Mouse (Mus musculus) forebrain, embryonic 15.5 days (tissue): Measurements from ENCODE around the gene Rpl13. TPM values are rescaled to one million over a fixed set of nuclear protein-coding genes. Genes with fewer than 3 reads are reported as not detected.

Experiments used
- ATAC-seq: fragments of 200-750 bp; cut with Nextera tagmentation; replicated peaks from 2 replicates; pipeline ENCODE4 v1.8.0; 2017; ENCODE audit warnings: mild to moderate bottlenecking, moderate TSS enrichment, moderate library complexity
- H3K27ac ChIP-seq: fragments of 300-500 bp; sonication (generic); replicated peaks from 2 replicates; pipeline ENCODE4 v1.5.1; 2015; ENCODE audit warnings: mild to moderate bottlenecking, inconsistent platforms
- H3K27me3 ChIP-seq: fragments of 300-500 bp; sonication (generic); 2 replicates; pipeline ENCODE4 v1.6.1; 2015; ENCODE audit warnings: inconsistent platforms
- H3K36me3 ChIP-seq: fragments of 300-500 bp; sonication (generic); 2 replicates; pipeline ENCODE4 v1.6.1; 2015; ENCODE audit warnings: mild to moderate bottlenecking, inconsistent platforms
- H3K4me1 ChIP-seq: fragments of 300-500 bp; sonication (generic); 2 replicates; pipeline ENCODE4 v1.6.1; 2015; ENCODE audit warnings: inconsistent platforms
- H3K4me2 ChIP-seq: fragments of 300-500 bp; sonication (generic); replicated peaks from 2 replicates; pipeline ENCODE4 v1.6.1; 2015; ENCODE audit warnings: mild to moderate bottlenecking, inconsistent platforms
- H3K4me3 ChIP-seq: fragments of 300-500 bp; sonication (generic); 2 replicates; pipeline ENCODE4 v1.5.1; 2015; ENCODE audit warnings: mild to moderate bottlenecking, inconsistent platforms
- H3K9ac ChIP-seq: fragments of 300-500 bp; sonication (generic); replicated peaks from 2 replicates; pipeline ENCODE4 v1.6.1; 2015; ENCODE audit warnings: mild to moderate bottlenecking, inconsistent platforms
- H3K9me3 ChIP-seq: fragments of 300-500 bp; sonication (generic); 2 replicates; pipeline ENCODE4 v1.6.1; 2016; ENCODE audit warnings: inconsistent platforms
- WGBS: fragments of 180-500 bp; shearing (Covaris S2); methylation state at CpG from one replicate; pipeline ENCODE4 v1.1.7; 2015; ENCODE audit warnings: mixed read lengths; 5-methylcytosine and 5-hydroxymethylcytosine counted together
- polyA plus RNA-seq: library from polyadenylated mRNA; unstranded; fragments of >200 nt; fragmentation: Nextera tagmentation; extraction: Ambion mirVana; gene quantifications from 2 replicates; pipeline ENCODE4 v1.2.1, GENCODE M21; 2015

Rpl13 gene
- polyA plus RNA-seq, 1 experiment from 2014 or later = 899 TPM

- Histone ChIP-seq H3K9me3 (no peaks in the 10 kb centered on the region), H3K27me3 (peaks cover 23% of the 10 kb centered on the region), H3K4me3 (no peak overlapping the region), H3K4me2 (no peak overlapping the region), H3K36me3 (no peaks in the 10 kb centered on the region), H3K9ac (no peak overlapping the region), H3K27ac (no peak overlapping the region), H3K4me1 (peaks cover 14% of the 10 kb centered on the region)
- ATAC-seq = no peak
- WGBS = 75% methylated on average over 9 of the region's 9 CpGs
Observed at GRCm38 (mm10) chr8:123112892-123113291, 10.7 kb downstream of the Rpl13 start.

DNA sequence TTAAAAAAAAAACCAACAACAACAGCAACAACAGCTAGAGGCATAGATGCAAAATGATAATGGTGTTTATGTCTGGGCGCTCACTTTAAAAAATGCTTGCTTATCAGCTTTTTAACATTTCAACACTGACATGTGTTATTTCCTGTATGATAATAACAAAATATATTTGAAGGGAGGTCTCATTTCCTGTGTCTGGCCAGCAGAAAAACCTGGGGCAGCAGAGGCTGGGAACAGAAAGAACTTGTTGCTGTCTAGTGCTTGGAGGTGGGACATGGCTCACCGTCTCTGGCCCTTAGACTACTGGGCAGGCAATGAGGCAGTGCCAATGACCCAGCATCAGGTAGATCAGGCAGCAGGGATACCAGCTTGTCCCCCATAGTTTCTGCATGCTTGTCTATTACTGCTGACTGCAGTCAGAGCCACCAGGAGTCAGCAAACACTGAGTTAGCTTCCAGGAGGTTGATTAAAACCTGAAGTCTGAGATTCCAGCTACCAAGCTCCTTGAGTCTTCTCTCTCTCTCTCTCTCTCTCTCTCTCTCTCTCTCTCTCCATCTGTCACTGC is 11.8 kb downstream of the Rpl13 start:
- WGBS = 63% methylated on average over 2 of the region's 2 CpGs
- no peak overlapping the region for H3K4me2 ChIP-seq
- no peaks in the 10 kb centered on the region for H3K36me3 ChIP-seq
- no peak overlapping the region for H3K27ac ChIP-seq
- H3K9me3 ChIP-seq = no peaks in the 10 kb centered on the region
- peaks cover 17% of the 10 kb centered on the region for H3K4me1 ChIP-seq
- peaks cover 34% of the 10 kb centered on the region for H3K27me3 ChIP-seq
- H3K4me3 ChIP-seq = no peak overlapping the region
- ATAC-seq = no peak
- H3K9ac ChIP-seq = no peak overlapping the region

DNA sequence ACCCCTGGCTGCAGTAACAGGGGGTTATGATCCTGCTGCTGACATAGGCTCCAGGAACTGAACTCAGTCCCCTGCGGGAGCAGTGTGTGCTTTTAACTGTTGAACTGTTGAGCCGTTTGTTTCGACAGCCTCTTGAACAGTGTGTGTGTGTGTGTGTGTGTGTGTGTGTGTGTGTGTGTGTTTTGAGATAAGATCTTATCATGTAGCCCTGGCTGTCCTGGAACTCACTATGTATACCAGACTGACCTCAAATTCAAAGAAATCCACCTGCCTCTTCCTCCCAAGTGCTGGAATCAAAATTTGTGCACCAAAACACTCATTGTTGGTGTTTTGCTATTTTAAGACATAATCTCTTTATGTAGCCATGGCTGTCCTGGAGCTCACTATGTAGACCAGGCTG is 12.5 kb downstream of the Rpl13 start:
- ATAC-seq = no peak
- Histone ChIP-seq H3K36me3 (no peaks in the 10 kb centered on the region), H3K27me3 (peaks cover 37% of the 10 kb centered on the region), H3K9ac (no peak overlapping the region), H3K4me3 (no peak overlapping the region), H3K4me1 (peaks cover 17% of the 10 kb centered on the region), H3K9me3 (no peaks in the 10 kb centered on the region), H3K27ac (no peak overlapping the region), H3K4me2 (no peak overlapping the region)
- WGBS = 70% methylated on average over 3 of the region's 3 CpGs

DNA sequence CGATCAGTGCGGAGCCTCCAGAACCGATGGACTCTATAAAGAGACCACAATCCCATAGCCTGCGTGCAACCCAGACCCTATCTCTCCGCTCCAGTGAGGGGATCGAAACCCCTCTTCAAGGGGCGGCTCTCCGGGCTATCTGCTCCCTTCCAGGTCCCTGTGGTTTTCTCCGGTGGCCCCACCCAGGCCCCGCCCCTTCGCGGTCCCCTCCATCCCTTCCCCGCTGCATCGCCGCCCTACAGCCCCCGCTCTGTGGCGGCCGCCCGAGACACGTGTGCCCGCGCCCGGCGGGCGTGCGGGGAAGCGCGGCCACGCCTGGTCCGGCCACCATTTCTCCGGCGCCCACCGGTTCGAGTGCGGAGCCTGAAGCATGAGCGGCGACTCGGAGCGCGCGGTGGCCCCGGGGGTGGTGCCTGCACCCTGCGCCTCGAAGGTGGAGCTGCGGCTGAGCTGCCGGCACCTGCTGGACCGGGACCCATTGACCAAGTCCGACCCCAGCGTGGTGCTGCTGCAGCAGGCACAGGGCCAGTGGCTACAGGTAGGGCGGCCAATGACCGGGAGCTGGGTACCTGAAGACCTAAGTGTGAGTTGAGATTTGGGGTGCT is 15.1 kb downstream of the Rpl13 start, which contains the start of gene Cpne7:
Gene Cpne7, plus strand, starts transcription at position 248 of the 605 bp plus-strand sequence.
- no peak within 1 kb of the TSS for H3K27ac ChIP-seq
- peaks cover 37% of the 10 kb centered on the region for H3K27me3 ChIP-seq
- peaks cover 17% of the 10 kb centered on the region for H3K4me1 ChIP-seq
- H3K4me3 ChIP-seq = peak within 1 kb of the TSS; percentile 43
- peak within 1 kb of the TSS; percentile 73 for H3K4me2 ChIP-seq
- peak within 1 kb of the TSS; percentile 47 for H3K9ac ChIP-seq
- no peaks in the 10 kb centered on the region for H3K36me3 ChIP-seq
- H3K9me3 ChIP-seq = no peaks in the 10 kb centered on the region
- WGBS = under 1% methylated on average over 50 of the region's 51 CpGs
- ATAC-seq = no peak

GRCm38 (mm10) chr8:123117744-123118143 is 15.6 kb downstream of the Rpl13 start:
- Histone ChIP-seq H3K4me1 (peaks cover 17% of the 10 kb centered on the region), H3K4me3 (peak overlapping the region; percentile 43), H3K4me2 (peak overlapping the region; percentile 73), H3K36me3 (no peaks in the 10 kb centered on the region), H3K27me3 (peaks cover 37% of the 10 kb centered on the region), H3K27ac (no peak overlapping the region), H3K9me3 (no peaks in the 10 kb centered on the region), H3K9ac (peak overlapping the region; percentile 47)
- no peak for ATAC-seq
- 2% methylated on average over 17 of the region's 17 CpGs for WGBS

GRCm38 (mm10) chr8:123122059-123122458 is 19.9 kb downstream of the Rpl13 start:
- WGBS = 75% methylated on average over 9 of the region's 9 CpGs
- no peak overlapping the region for H3K27ac ChIP-seq
- ATAC-seq = no peak
- no peak overlapping the region for H3K4me2 ChIP-seq
- H3K27me3 ChIP-seq = peaks cover 26% of the 10 kb centered on the region
- no peaks in the 10 kb centered on the region for H3K9me3 ChIP-seq
- no peak overlapping the region for H3K9ac ChIP-seq
- H3K4me3 ChIP-seq = no peak overlapping the region
- peaks cover 12% of the 10 kb centered on the region for H3K4me1 ChIP-seq
- H3K36me3 ChIP-seq = no peaks in the 10 kb centered on the region

DNA sequence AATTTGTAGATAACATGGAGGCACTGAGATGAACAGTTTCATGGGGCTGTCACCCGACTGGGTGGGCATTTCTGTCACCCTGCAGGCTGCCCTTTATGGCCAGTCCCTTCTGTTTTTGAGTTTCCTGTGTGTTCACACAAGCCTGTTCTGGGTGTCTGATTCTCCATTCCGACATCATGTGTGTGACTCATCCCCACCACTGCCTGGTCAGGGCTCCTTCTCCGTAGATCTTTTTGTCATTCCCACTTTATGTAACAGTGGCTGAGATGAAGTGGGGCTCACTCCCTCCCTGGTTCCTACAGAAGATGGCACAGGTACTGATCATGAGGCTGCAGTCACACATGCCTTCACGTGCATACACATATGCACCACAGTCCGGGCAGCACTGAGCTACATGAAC is 20.5 kb downstream of the Rpl13 start:
- H3K4me2 ChIP-seq = no peak overlapping the region
- no peaks in the 10 kb centered on the region for H3K9me3 ChIP-seq
- WGBS = 80% methylated on average over 5 of the region's 5 CpGs
- H3K27ac ChIP-seq = no peak overlapping the region
- peaks cover 6% of the 10 kb centered on the region for H3K4me1 ChIP-seq
- no peak for ATAC-seq
- H3K27me3 ChIP-seq = peaks cover 20% of the 10 kb centered on the region
- H3K36me3 ChIP-seq = no peaks in the 10 kb centered on the region
- H3K9ac ChIP-seq = no peak overlapping the region
- no peak overlapping the region for H3K4me3 ChIP-seq

- Histone ChIP-seq H3K9me3 (no peaks in the 10 kb centered on the region), H3K4me3 (no peak overlapping the region), H3K4me2 (no peak overlapping the region), H3K27ac (no peak overlapping the region), H3K9ac (no peak overlapping the region), H3K4me1 (no peaks in the 10 kb centered on the region; the same call in 1 of the 2 replicates), H3K27me3 (0 out of 2 replicates have a peak, but pooled peaks cover 3% of the 10 kb centered on the region), H3K36me3 (no peaks in the 10 kb centered on the region)
- 7% methylated on average over 19 of the region's 19 CpGs for WGBS
- peak; percentile 8; the same call in 1 of the 2 replicates for ATAC-seq
Observed at GRCm38 (mm10) chr8:123126193-123126816, 24.2 kb downstream of the Rpl13 start.

- H3K4me3 ChIP-seq = no peak overlapping the region
- WGBS = 80% methylated on average over 9 of the region's 9 CpGs
- H3K9ac ChIP-seq = no peak overlapping the region
- H3K4me1 ChIP-seq = peaks cover 17% of the 10 kb centered on the region
- H3K9me3 ChIP-seq = no peaks in the 10 kb centered on the region
- no peak for ATAC-seq
- H3K27ac ChIP-seq = no peak overlapping the region
- H3K36me3 ChIP-seq = no peaks in the 10 kb centered on the region
- no peaks in the 10 kb centered on the region for H3K27me3 ChIP-seq
- no peak overlapping the region for H3K4me2 ChIP-seq
Observed at GRCm38 (mm10) chr8:123131041-123131440, 28.9 kb downstream of the Rpl13 start.

GRCm38 (mm10) chr8:123132953-123133352 is 30.8 kb downstream of the Rpl13 start:
- Histone ChIP-seq H3K9me3 (no peaks in the 10 kb centered on the region), H3K4me3 (no peak overlapping the region), H3K27ac (no peak overlapping the region), H3K27me3 (no peaks in the 10 kb centered on the region), H3K9ac (no peak overlapping the region), H3K4me2 (no peak overlapping the region), H3K4me1 (peaks cover 27% of the 10 kb centered on the region), H3K36me3 (no peaks in the 10 kb centered on the region)
- ATAC-seq = no peak
- WGBS = 95% methylated on average over 2 of the region's 2 CpGs

GRCm38 (mm10) chr8:123134149-123134713 is 32.1 kb downstream of the Rpl13 start:
- Histone ChIP-seq H3K27ac (no peak overlapping the region; the same call in 1 of the 2 replicates), H3K9me3 (no peaks in the 10 kb centered on the region), H3K4me2 (no peak overlapping the region), H3K9ac (no peak overlapping the region), H3K27me3 (no peaks in the 10 kb centered on the region), H3K4me1 (peaks cover 32% of the 10 kb centered on the region), H3K36me3 (no peaks in the 10 kb centered on the region), H3K4me3 (no peak overlapping the region)
- no peak for ATAC-seq
- 80% methylated on average over 11 of the region's 11 CpGs for WGBS

DNA sequence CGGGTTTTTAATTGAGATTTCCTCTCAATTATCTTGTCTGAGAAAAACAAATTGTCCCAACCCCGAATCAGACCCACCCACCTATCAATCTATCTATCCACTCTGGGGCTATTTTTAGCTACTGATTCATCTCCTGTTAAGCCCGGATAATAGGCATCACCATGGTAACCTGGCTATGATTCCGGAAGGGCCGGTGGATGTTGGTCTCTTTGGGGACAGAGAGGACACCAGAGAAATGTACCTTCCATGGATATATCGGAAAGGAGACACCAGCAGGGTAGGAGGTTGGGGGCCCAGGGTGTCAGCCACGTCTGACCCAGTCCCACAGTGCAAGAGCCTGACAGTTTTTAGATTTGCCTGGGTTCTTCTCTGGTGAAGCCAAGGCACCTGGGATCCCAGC is 33.3 kb downstream of the Rpl13 start:
- Histone ChIP-seq H3K9me3 (no peaks in the 10 kb centered on the region), H3K4me1 (peaks cover 32% of the 10 kb centered on the region), H3K9ac (no peak overlapping the region), H3K27me3 (no peaks in the 10 kb centered on the region), H3K36me3 (no peaks in the 10 kb centered on the region), H3K4me2 (peak overlapping the region; percentile 25), H3K27ac (peak overlapping the region; percentile 80), H3K4me3 (no peak overlapping the region)
- ATAC-seq = peak; percentile 55; the same call in 1 of the 2 replicates
- 3% methylated on average over 7 of the region's 7 CpGs for WGBS
